Mouse (Mus musculus): ENCODE data around the gene Mtf2. TPM values are rescaled to one million over a fixed set of nuclear protein-coding genes. Genes with fewer than 3 reads are reported as not detected.
A peak's percentile ranks its signal among the peaks of the same experiment; 100 is the strongest.
"Not testable (repeated sequence)": the region's sequence is repeated elsewhere in the genome, so short reads cannot be mapped to it uniquely, and the experiment has no call there.

Mtf2 gene
- polyA plus RNA-seq (2014; fragmentation: Nextera tagmentation; extraction: Ambion mirVana) = 138 and 148 TPM in 2 replicates

DNA sequence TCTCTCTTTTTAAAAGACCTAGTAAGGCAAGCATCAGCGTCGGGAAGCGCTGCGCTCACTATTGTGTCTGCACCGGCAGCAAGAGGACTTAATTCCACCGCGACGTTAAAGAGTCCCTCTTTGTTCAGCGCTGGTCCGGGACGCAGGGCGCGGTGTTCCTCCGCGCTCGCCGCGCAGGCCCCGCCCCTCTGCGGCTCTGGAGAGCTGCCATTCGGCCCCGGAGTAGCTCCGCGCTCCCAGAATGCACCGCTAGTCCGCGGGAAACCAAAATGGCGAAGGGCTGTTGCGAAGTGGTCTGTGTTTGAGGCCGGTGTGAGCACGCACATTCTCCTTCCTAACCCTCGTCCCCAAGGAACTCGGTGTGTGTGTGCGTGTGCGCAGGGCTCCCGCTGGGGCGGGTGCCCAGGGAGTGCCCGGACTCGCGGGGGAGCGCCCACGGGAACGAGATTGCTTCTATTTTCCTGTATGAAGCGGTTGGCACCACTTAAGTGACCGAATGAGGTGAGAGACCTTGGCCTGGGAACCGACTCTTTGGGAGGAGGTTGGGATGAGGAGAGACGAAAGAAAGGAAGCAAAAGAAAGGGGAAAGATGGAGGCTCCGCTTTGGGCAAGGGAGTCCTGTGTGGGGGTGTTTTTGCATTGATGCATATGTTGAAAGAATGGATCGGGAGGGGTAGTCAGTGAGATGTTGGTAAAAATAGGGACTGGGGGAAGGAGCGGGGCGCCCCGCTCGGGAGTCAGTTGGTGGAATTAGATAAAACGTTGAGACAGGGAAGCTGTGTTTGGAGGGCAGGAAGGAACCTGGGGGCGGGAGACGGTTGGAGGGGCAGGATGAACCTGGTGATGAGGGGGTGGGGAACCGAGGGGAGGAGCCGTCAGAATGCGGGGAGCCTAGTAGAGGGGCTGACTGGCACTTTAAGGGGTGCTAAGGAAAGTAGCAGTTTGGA is at the start of gene Mtf2:
Gene Mtf2 (plus strand): TSS at position 210 of the 947 bp plus-strand sequence.
- no peaks in the 10 kb centered on the region for H3K9me3 ChIP-seq (ENCODE audit: control insufficient read depth, low read length)
- peaks cover 9% of the 10 kb centered on the region for H3K36me3 ChIP-seq (ENCODE audit: control insufficient read depth, insufficient read depth, low read length)
- ATAC-seq (replicated peaks; ENCODE audit: low FRiP score) = peak; percentile 98
- H3K27ac ChIP-seq (ENCODE audit: low read depth, low read length) = peak within 1 kb of the TSS; percentile 89
- no peaks in the 10 kb centered on the region for H3K4me1 ChIP-seq (replicated peaks; ENCODE audit: control insufficient read depth, insufficient read depth, low read length)
- peak within 1 kb of the TSS; percentile 57 for H3K4me2 ChIP-seq (ENCODE audit: low read depth, low read length, severe bottlenecking)
- peak; percentile 98 for DNase-seq (ENCODE audit: low spot score)
- peak within 1 kb of the TSS; percentile 99 for H3K9ac ChIP-seq (ENCODE audit: low read length)
- peak within 1 kb of the TSS; percentile 98 for H3K4me3 ChIP-seq (ENCODE audit: low read depth, low read length)
- H3K27me3 ChIP-seq (ENCODE audit: control insufficient read depth, insufficient read depth, low read length) = no peaks in the 10 kb centered on the region
- WGBS = under 1% methylated on average over 59 of the region's 59 CpGs

- Histone ChIP-seq H3K4me2 (ENCODE audit: low read depth, low read length, severe bottlenecking) (no peak overlapping the region), H3K27me3 (ENCODE audit: control insufficient read depth, insufficient read depth, low read length) (no peaks in the 10 kb centered on the region), H3K9me3 (ENCODE audit: control insufficient read depth, low read length) (no peaks in the 10 kb centered on the region), H3K27ac (ENCODE audit: low read depth, low read length) (no peak overlapping the region), H3K9ac (ENCODE audit: low read length) (no peak overlapping the region), H3K36me3 (ENCODE audit: control insufficient read depth, insufficient read depth, low read length) (no peaks in the 10 kb centered on the region), H3K4me1 (replicated peaks; ENCODE audit: control insufficient read depth, insufficient read depth, low read length) (no peaks in the 10 kb centered on the region), H3K4me3 (ENCODE audit: low read depth, low read length) (no peak overlapping the region)
- DNase-seq (ENCODE audit: low spot score) = no peak
- WGBS = 91% methylated on average over 2 of the region's 2 CpGs
- no peak for ATAC-seq (replicated peaks; ENCODE audit: low FRiP score)
Measured at GRCm38 (mm10) chr5:108017232-108017631, 48.2 kb upstream of the Mtf2 start.

DNA sequence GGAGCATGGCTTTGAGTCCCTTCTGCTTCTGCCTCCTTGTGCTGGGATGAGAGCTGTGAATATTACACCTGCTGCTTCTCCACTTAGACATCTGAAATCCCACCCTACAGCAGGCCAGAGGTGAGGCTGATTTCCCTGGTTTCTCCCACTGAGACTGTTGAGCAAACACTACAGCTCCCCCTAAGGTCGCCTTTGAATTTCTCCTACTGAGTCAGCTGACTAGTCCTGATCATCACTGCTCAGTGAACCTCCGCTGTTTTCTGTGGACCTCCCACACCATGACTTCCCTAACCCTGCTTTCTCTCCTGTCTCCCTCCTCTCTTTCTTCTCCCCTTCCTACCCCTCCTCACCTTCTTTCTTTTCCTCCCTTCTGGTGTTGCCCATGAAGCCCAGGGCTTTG is 46.1 kb upstream of the Mtf2 start:
- no peak overlapping the region for H3K4me3 ChIP-seq (ENCODE audit: low read depth, low read length)
- no peaks in the 10 kb centered on the region for H3K36me3 ChIP-seq (ENCODE audit: control insufficient read depth, insufficient read depth, low read length)
- no peaks in the 10 kb centered on the region for H3K4me1 ChIP-seq (replicated peaks; ENCODE audit: control insufficient read depth, insufficient read depth, low read length)
- H3K9me3 ChIP-seq (ENCODE audit: control insufficient read depth, low read length) = no peaks in the 10 kb centered on the region
- H3K4me2 ChIP-seq (ENCODE audit: low read depth, low read length, severe bottlenecking) = no peak overlapping the region
- no peak overlapping the region for H3K9ac ChIP-seq (ENCODE audit: low read length)
- WGBS = 23% methylated on average over 2 of the region's 2 CpGs
- H3K27me3 ChIP-seq (ENCODE audit: control insufficient read depth, insufficient read depth, low read length) = no peaks in the 10 kb centered on the region
- ATAC-seq (replicated peaks; ENCODE audit: low FRiP score) (no peak), DNase-seq (ENCODE audit: low spot score) (no peak)
- H3K27ac ChIP-seq (ENCODE audit: low read depth, low read length) = no peak overlapping the region

GRCm38 (mm10) chr5:108021346-108021745 is 44.1 kb upstream of the Mtf2 start:
- Histone ChIP-seq H3K4me1 (replicated peaks; ENCODE audit: control insufficient read depth, insufficient read depth, low read length) (no peaks in the 10 kb centered on the region), H3K9ac (ENCODE audit: low read length) (no peak overlapping the region), H3K9me3 (ENCODE audit: control insufficient read depth, low read length) (no peaks in the 10 kb centered on the region), H3K27ac (ENCODE audit: low read depth, low read length) (no peak overlapping the region), H3K27me3 (ENCODE audit: control insufficient read depth, insufficient read depth, low read length) (no peaks in the 10 kb centered on the region), H3K4me2 (ENCODE audit: low read depth, low read length, severe bottlenecking) (no peak overlapping the region), H3K36me3 (ENCODE audit: control insufficient read depth, insufficient read depth, low read length) (no peaks in the 10 kb centered on the region), H3K4me3 (ENCODE audit: low read depth, low read length) (no peak overlapping the region)
- 79% methylated on average over 3 of the region's 3 CpGs for WGBS
- DNase-seq (ENCODE audit: low spot score) (no peak), ATAC-seq (replicated peaks; ENCODE audit: low FRiP score) (no peak)

DNA sequence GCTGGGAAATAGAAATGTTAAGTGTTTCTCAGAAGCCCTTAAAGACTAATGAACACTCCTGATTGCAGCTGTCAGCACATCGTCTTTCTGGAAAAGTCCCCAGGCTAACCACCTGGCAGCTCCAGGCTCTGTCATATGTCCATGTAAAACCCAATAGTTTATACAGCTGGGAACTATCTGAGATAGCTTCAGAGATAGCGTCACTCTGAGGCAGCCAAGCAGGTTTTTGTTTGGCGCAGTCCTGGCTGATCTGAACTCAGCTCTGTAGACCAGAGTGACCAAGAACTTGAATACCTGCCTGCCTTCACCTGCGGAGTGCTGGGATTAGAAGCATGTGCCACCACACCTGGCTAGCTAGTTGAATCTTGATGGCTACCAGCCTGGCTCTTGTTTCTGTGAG is 37.2 kb upstream of the Mtf2 start:
- no peak overlapping the region for H3K9ac ChIP-seq (ENCODE audit: low read length)
- H3K9me3 ChIP-seq (ENCODE audit: control insufficient read depth, low read length) = no peaks in the 10 kb centered on the region
- no peaks in the 10 kb centered on the region for H3K36me3 ChIP-seq (ENCODE audit: control insufficient read depth, insufficient read depth, low read length)
- DNase-seq (ENCODE audit: low spot score) (no peak), ATAC-seq (replicated peaks; ENCODE audit: low FRiP score) (no peak)
- 94% methylated on average over 4 of the region's 4 CpGs for WGBS
- no peaks in the 10 kb centered on the region for H3K27me3 ChIP-seq (ENCODE audit: control insufficient read depth, insufficient read depth, low read length)
- no peak overlapping the region for H3K4me3 ChIP-seq (ENCODE audit: low read depth, low read length)
- no peaks in the 10 kb centered on the region for H3K4me1 ChIP-seq (replicated peaks; ENCODE audit: control insufficient read depth, insufficient read depth, low read length)
- no peak overlapping the region for H3K4me2 ChIP-seq (ENCODE audit: low read depth, low read length, severe bottlenecking)
- H3K27ac ChIP-seq (ENCODE audit: low read depth, low read length) = no peak overlapping the region

GRCm38 (mm10) chr5:108028797-108029536 is 36.5 kb upstream of the Mtf2 start:
- DNase-seq (ENCODE audit: low spot score); H3K4me2 ChIP-seq (ENCODE audit: low read depth, low read length, severe bottlenecking); H3K36me3 ChIP-seq (ENCODE audit: control insufficient read depth, insufficient read depth, low read length); H3K9me3 ChIP-seq (ENCODE audit: control insufficient read depth, low read length); H3K27ac ChIP-seq (ENCODE audit: low read depth, low read length); H3K4me1 ChIP-seq (replicated peaks; ENCODE audit: control insufficient read depth, insufficient read depth, low read length); H3K9ac ChIP-seq (ENCODE audit: low read length); ATAC-seq (replicated peaks; ENCODE audit: low FRiP score); H3K4me3 ChIP-seq (ENCODE audit: low read depth, low read length); H3K27me3 ChIP-seq (ENCODE audit: control insufficient read depth, insufficient read depth, low read length): not testable (repeated sequence)
- WGBS = 89% methylated on average over 7 of the region's 7 CpGs

DNA sequence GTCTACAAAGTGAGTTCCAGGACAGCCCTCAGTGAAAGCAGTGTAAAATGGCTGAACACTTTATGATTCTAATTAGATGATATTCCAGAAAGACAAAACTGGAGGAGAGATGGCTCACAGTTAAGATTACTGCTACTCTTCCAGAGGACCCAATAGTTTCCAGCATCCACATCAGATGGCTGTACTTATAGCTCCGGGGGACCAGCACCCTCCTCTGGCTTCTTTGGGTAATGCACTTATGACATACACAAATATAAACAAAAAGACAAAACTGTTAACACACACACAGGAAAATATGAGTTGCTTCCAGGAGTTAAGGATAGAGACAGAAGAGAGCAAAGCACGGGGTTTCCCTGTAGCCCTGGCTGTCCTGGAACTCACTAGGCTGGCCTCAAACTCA is 35.5 kb upstream of the Mtf2 start:
- Histone ChIP-seq H3K9ac (ENCODE audit: low read length) (no peak overlapping the region), H3K36me3 (ENCODE audit: control insufficient read depth, insufficient read depth, low read length) (no peaks in the 10 kb centered on the region), H3K27ac (ENCODE audit: low read depth, low read length) (no peak overlapping the region), H3K4me2 (ENCODE audit: low read depth, low read length, severe bottlenecking) (no peak overlapping the region), H3K27me3 (ENCODE audit: control insufficient read depth, insufficient read depth, low read length) (no peaks in the 10 kb centered on the region), H3K9me3 (ENCODE audit: control insufficient read depth, low read length) (no peaks in the 10 kb centered on the region), H3K4me1 (replicated peaks; ENCODE audit: control insufficient read depth, insufficient read depth, low read length) (no peaks in the 10 kb centered on the region), H3K4me3 (ENCODE audit: low read depth, low read length) (no peak overlapping the region)
- WGBS = 79% methylated on average over 2 of the region's 2 CpGs
- no peak for ATAC-seq (replicated peaks; ENCODE audit: low FRiP score)
- no peak for DNase-seq (ENCODE audit: low spot score)

- 97% methylated on average over 4 of the region's 4 CpGs for WGBS
- H3K4me3 ChIP-seq (ENCODE audit: low read depth, low read length) = no peak overlapping the region
- no peaks in the 10 kb centered on the region for H3K9me3 ChIP-seq (ENCODE audit: control insufficient read depth, low read length)
- no peak for ATAC-seq (replicated peaks; ENCODE audit: low FRiP score)
- H3K27me3 ChIP-seq (ENCODE audit: control insufficient read depth, insufficient read depth, low read length) = no peaks in the 10 kb centered on the region
- H3K9ac ChIP-seq (ENCODE audit: low read length) = no peak overlapping the region
- H3K36me3 ChIP-seq (ENCODE audit: control insufficient read depth, insufficient read depth, low read length) = no peaks in the 10 kb centered on the region
- no peak overlapping the region for H3K4me2 ChIP-seq (ENCODE audit: low read depth, low read length, severe bottlenecking)
- H3K4me1 ChIP-seq (replicated peaks; ENCODE audit: control insufficient read depth, insufficient read depth, low read length) = no peaks in the 10 kb centered on the region
- no peak for DNase-seq (ENCODE audit: low spot score)
- no peak overlapping the region for H3K27ac ChIP-seq (ENCODE audit: low read depth, low read length)
Measured at GRCm38 (mm10) chr5:108031267-108031666, 34.2 kb upstream of the Mtf2 start.
